Mouse (Mus musculus): ENCODE data around the gene Dpp6. TPM values are rescaled to one million over a fixed set of nuclear protein-coding genes. Genes with fewer than 3 reads are reported as not detected.

Gene Dpp6
- polyA plus RNA-seq, 1 experiment from 2014 or later = 1.3 TPM

- Histone ChIP-seq H3K36me3 (ENCODE audit: insufficient read depth, low read length) (no peaks in the 10 kb centered on the region), H3K27me3 (ENCODE audit: insufficient read depth, low read length) (no peaks in the 10 kb centered on the region), H3K4me1 (replicated peaks; ENCODE audit: insufficient read depth, low read length) (no peaks in the 10 kb centered on the region), H3K4me2 (ENCODE audit: low read length) (no peak overlapping the region), H3K4me3 (replicated peaks; ENCODE audit: low read depth, low read length) (no peak overlapping the region), H3K27ac (no peak overlapping the region), H3K9me3 (replicated peaks; ENCODE audit: low read length) (no peaks in the 10 kb centered on the region), H3K9ac (ENCODE audit: low read depth, low read length) (no peak overlapping the region)
- 80% methylated on average over 8 of the region's 8 CpGs for WGBS
- ATAC-seq (replicated peaks; ENCODE audit: low FRiP score, low read depth) (no peak), DNase-seq (ENCODE audit: low spot score) (no peak)
- no peak for TF ChIP-seq CTCF (IDR thresholded peaks at IDR 0.05; ENCODE audit: low read depth)
Measured at GRCm38 (mm10) chr5:27291378-27291777, 474.4 kb downstream of the Dpp6 start.

- H3K4me3 ChIP-seq (replicated peaks; ENCODE audit: low read depth, low read length) = no peak overlapping the region
- no peak for ATAC-seq (replicated peaks; ENCODE audit: low FRiP score, low read depth)
- no peak overlapping the region for H3K4me2 ChIP-seq (ENCODE audit: low read length)
- no peaks in the 10 kb centered on the region for H3K4me1 ChIP-seq (replicated peaks; ENCODE audit: insufficient read depth, low read length)
- no peak overlapping the region for H3K27ac ChIP-seq
- no peaks in the 10 kb centered on the region for H3K27me3 ChIP-seq (ENCODE audit: insufficient read depth, low read length)
- DNase-seq (ENCODE audit: low spot score) = no peak
- no peaks in the 10 kb centered on the region for H3K36me3 ChIP-seq (ENCODE audit: insufficient read depth, low read length)
- 85% methylated on average over 7 of the region's 7 CpGs for WGBS
- no peak for TF ChIP-seq CTCF (IDR thresholded peaks at IDR 0.05; ENCODE audit: low read depth)
- no peaks in the 10 kb centered on the region for H3K9me3 ChIP-seq (replicated peaks; ENCODE audit: low read length)
- H3K9ac ChIP-seq (ENCODE audit: low read depth, low read length) = no peak overlapping the region
Measured at GRCm38 (mm10) chr5:27292236-27292635, 475.2 kb downstream of the Dpp6 start.

- Histone ChIP-seq H3K9me3 (replicated peaks; ENCODE audit: low read length) (no peaks in the 10 kb centered on the region), H3K36me3 (ENCODE audit: insufficient read depth, low read length) (no peaks in the 10 kb centered on the region), H3K27ac (no peak overlapping the region), H3K4me1 (replicated peaks; ENCODE audit: insufficient read depth, low read length) (no peaks in the 10 kb centered on the region), H3K4me3 (replicated peaks; ENCODE audit: low read depth, low read length) (no peak overlapping the region), H3K4me2 (ENCODE audit: low read length) (no peak overlapping the region), H3K9ac (ENCODE audit: low read depth, low read length) (no peak overlapping the region), H3K27me3 (ENCODE audit: insufficient read depth, low read length) (no peaks in the 10 kb centered on the region)
- no peak for ATAC-seq (replicated peaks; ENCODE audit: low FRiP score, low read depth)
- peak; percentile 3 for DNase-seq (ENCODE audit: low spot score)
- no peak for TF ChIP-seq CTCF (IDR thresholded peaks at IDR 0.05; ENCODE audit: low read depth)
- WGBS = 47% methylated on average over 2 of the region's 2 CpGs
Measured at GRCm38 (mm10) chr5:27304115-27304514, 487.1 kb downstream of the Dpp6 start.

- DNase-seq (ENCODE audit: low spot score) (no peak), ATAC-seq (replicated peaks; ENCODE audit: low FRiP score, low read depth) (no peak)
- Histone ChIP-seq H3K4me1 (replicated peaks; ENCODE audit: insufficient read depth, low read length) (no peaks in the 10 kb centered on the region), H3K36me3 (ENCODE audit: insufficient read depth, low read length) (no peaks in the 10 kb centered on the region), H3K4me3 (replicated peaks; ENCODE audit: low read depth, low read length) (no peak overlapping the region), H3K9ac (ENCODE audit: low read depth, low read length) (no peak overlapping the region), H3K9me3 (replicated peaks; ENCODE audit: low read length) (no peaks in the 10 kb centered on the region), H3K4me2 (ENCODE audit: low read length) (no peak overlapping the region), H3K27me3 (ENCODE audit: insufficient read depth, low read length) (no peaks in the 10 kb centered on the region), H3K27ac (no peak overlapping the region)
- 48% methylated on average over 4 of the region's 4 CpGs for WGBS
- TF ChIP-seq CTCF (IDR thresholded peaks at IDR 0.05; ENCODE audit: low read depth) = no peak
Measured at GRCm38 (mm10) chr5:27306497-27307152, 489.6 kb downstream of the Dpp6 start.

GRCm38 (mm10) chr5:27310217-27310616, 493.2 kb downstream of the Dpp6 start:
- no peak for TF ChIP-seq CTCF (IDR thresholded peaks at IDR 0.05; ENCODE audit: low read depth)
- DNase-seq (ENCODE audit: low spot score) = no peak
- 76% methylated on average over 2 of the region's 2 CpGs for WGBS

GRCm38 (mm10) chr5:27316674-27317073, 499.7 kb downstream of the Dpp6 start:
- ATAC-seq (replicated peaks; ENCODE audit: low FRiP score, low read depth) = no peak

More at GRCm38 (mm10) chr5:27310217-27310616, 493.2 kb downstream of the Dpp6 start:
- no peak overlapping the region for H3K4me3 ChIP-seq (replicated peaks; ENCODE audit: low read depth, low read length)
- no peak for ATAC-seq (replicated peaks; ENCODE audit: low FRiP score, low read depth)
- H3K36me3 ChIP-seq (ENCODE audit: insufficient read depth, low read length) = no peaks in the 10 kb centered on the region
- H3K27ac ChIP-seq = no peak overlapping the region
- no peak overlapping the region for H3K4me2 ChIP-seq (ENCODE audit: low read length)
- H3K9ac ChIP-seq (ENCODE audit: low read depth, low read length) = no peak overlapping the region
- H3K27me3 ChIP-seq (ENCODE audit: insufficient read depth, low read length) = no peaks in the 10 kb centered on the region
- no peaks in the 10 kb centered on the region for H3K4me1 ChIP-seq (replicated peaks; ENCODE audit: insufficient read depth, low read length)
- H3K9me3 ChIP-seq (replicated peaks; ENCODE audit: low read length) = no peaks in the 10 kb centered on the region

GRCm38 (mm10) chr5:27317264-27317663, 500.3 kb downstream of the Dpp6 start:
- Histone ChIP-seq H3K27ac (no peak overlapping the region), H3K36me3 (ENCODE audit: insufficient read depth, low read length) (no peaks in the 10 kb centered on the region), H3K4me1 (replicated peaks; ENCODE audit: insufficient read depth, low read length) (no peaks in the 10 kb centered on the region), H3K4me2 (ENCODE audit: low read length) (no peak overlapping the region), H3K4me3 (replicated peaks; ENCODE audit: low read depth, low read length) (no peak overlapping the region), H3K27me3 (ENCODE audit: insufficient read depth, low read length) (no peaks in the 10 kb centered on the region), H3K9me3 (replicated peaks; ENCODE audit: low read length) (no peaks in the 10 kb centered on the region), H3K9ac (ENCODE audit: low read depth, low read length) (no peak overlapping the region)
- TF ChIP-seq CTCF (IDR thresholded peaks at IDR 0.05; ENCODE audit: low read depth) = no peak
- DNase-seq (ENCODE audit: low spot score) (no peak), ATAC-seq (replicated peaks; ENCODE audit: low FRiP score, low read depth) (no peak)

More at GRCm38 (mm10) chr5:27316674-27317073, 499.7 kb downstream of the Dpp6 start:
- TF ChIP-seq CTCF (IDR thresholded peaks at IDR 0.05; ENCODE audit: low read depth) = no peak
- peak; percentile 51 for DNase-seq (ENCODE audit: low spot score)
- no peaks in the 10 kb centered on the region for H3K27me3 ChIP-seq (ENCODE audit: insufficient read depth, low read length)
- H3K36me3 ChIP-seq (ENCODE audit: insufficient read depth, low read length) = no peaks in the 10 kb centered on the region
- H3K9me3 ChIP-seq (replicated peaks; ENCODE audit: low read length) = no peaks in the 10 kb centered on the region
- 0% methylated on average over 1 of the region's 1 CpGs for WGBS
- no peak overlapping the region for H3K4me3 ChIP-seq (replicated peaks; ENCODE audit: low read depth, low read length)
- H3K9ac ChIP-seq (ENCODE audit: low read depth, low read length) = no peak overlapping the region
- no peaks in the 10 kb centered on the region for H3K4me1 ChIP-seq (replicated peaks; ENCODE audit: insufficient read depth, low read length)
- no peak overlapping the region for H3K4me2 ChIP-seq (ENCODE audit: low read length)
- no peak overlapping the region for H3K27ac ChIP-seq

Measured in kidney, postnatal 0 days (tissue).